Mouse (Mus musculus) liver, adult 2 months (tissue): ENCODE data around the gene Dgkd. TPM values are rescaled to one million over a fixed set of nuclear protein-coding genes. Genes with fewer than 3 reads are reported as not detected.

ENCODE experiments used
- DNase-seq: peaks from one replicate; pipeline ENCODE4 v3.0.0-alpha.2; 2011; ENCODE audit warnings: low read depth, low spot score; ENCODE audit errors: extremely low read depth
- H3K27ac ChIP-seq: fragments of 200-500 bp; replicated peaks from 2 replicates; pipeline ENCODE4 v1.5.1; 2012; ENCODE audit warnings: low read depth, mild to moderate bottlenecking, control low read depth, inconsistent platforms, low read length; ENCODE audit not compliant: insufficient read depth
- H3K27me3 ChIP-seq: fragments of 200-500 bp; 2 replicates; pipeline ENCODE4 v1.6.1; 2012; ENCODE audit warnings: mild to moderate bottlenecking, moderate library complexity, low read length, inconsistent platforms; ENCODE audit not compliant: control insufficient read depth, insufficient read depth
- H3K36me3 ChIP-seq: fragments of 200-500 bp; 2 replicates; pipeline ENCODE4 v1.6.1; 2012; ENCODE audit warnings: low read length, inconsistent platforms; ENCODE audit not compliant: control insufficient read depth, insufficient read depth
- H3K4me1 ChIP-seq: fragments of 200-500 bp; 2 replicates; pipeline ENCODE4 v1.6.1; 2011; ENCODE audit warnings: low read length; ENCODE audit not compliant: control insufficient read depth, insufficient read depth
- H3K4me3 ChIP-seq: fragments of 200-500 bp; 2 replicates; pipeline ENCODE4 v1.5.1; 2011; ENCODE audit warnings: low read depth, mild to moderate bottlenecking, control low read depth, low read length, moderate library complexity; ENCODE audit not compliant: insufficient read depth
- H3K79me2 ChIP-seq: fragments of 200-500 bp; 2 replicates; pipeline ENCODE4 v1.6.1; 2012; ENCODE audit warnings: inconsistent platforms, mild to moderate bottlenecking, low read length, moderate library complexity; ENCODE audit not compliant: control insufficient read depth, insufficient read depth
- H3K9ac ChIP-seq: fragments of 200-500 bp; 2 replicates; pipeline ENCODE4 v1.6.1; 2012; ENCODE audit warnings: low read depth, mild to moderate bottlenecking, control low read depth, inconsistent platforms, low read length
- CTCF ChIP-seq: fragments of 200-500 bp; IDR thresholded peaks from 2 replicates; pipeline ENCODE4 v1.5.1; 2011; ENCODE audit warnings: low read depth, low read length, control low read depth
- POLR2A ChIP-seq: fragments of 200-500 bp; IDR thresholded peaks from 2 replicates; pipeline ENCODE4 v1.6.1; 2011; ENCODE audit warnings: low read length, control low read depth; ENCODE audit not compliant: insufficient read depth; ENCODE audit errors: extremely low read depth
- WGBS: fragments of 180-500 bp; shearing (Covaris S2); methylation state at CpG from one replicate; pipeline ENCODE4 v1.1.7; 2018; 5-methylcytosine and 5-hydroxymethylcytosine counted together
- polyA plus RNA-seq: library from polyadenylated mRNA; depleted of rRNA; stranded (reverse); fragments of >200 nt; gene quantifications from 2 replicates; pipeline ENCODE4 v1.2.3, GENCODE M21; 2012
- total RNA-seq: library from RNA; depleted of rRNA; stranded (reverse); fragments of >200 nt; gene quantifications from 2 replicates; pipeline ENCODE4 v1.2.3, GENCODE M21; 2014

The Dgkd gene
- total and polyA plus RNA-seq, 2 experiments: 9.6 to 12.4 TPM

GRCm38 (mm10) chr1:87855522-87855921, 2.4 kb downstream of the Dgkd start:
- 88% methylated on average over 1 of the region's 1 CpGs for WGBS
- Histone ChIP-seq H3K9ac (no peak overlapping the region), H3K36me3 (no peaks in the 10 kb centered on the region), H3K27ac (no peak overlapping the region), H3K4me1 (peaks cover 20% of the 10 kb centered on the region), H3K4me3 (no peak overlapping the region), H3K79me2 (peaks cover 37% of the 10 kb centered on the region; the same call in 1 of the 2 replicates), H3K27me3 (no peaks in the 10 kb centered on the region)
- TF ChIP-seq CTCF: no peak
- TF ChIP-seq POLR2A: no peak
- DNase-seq: no peak

GRCm38 (mm10) chr1:87856823-87857222, 3.7 kb downstream of the Dgkd start:
- peak; percentile 37 for DNase-seq
- WGBS: 43% methylated on average over 3 of the region's 3 CpGs
- Histone ChIP-seq H3K27me3 (no peaks in the 10 kb centered on the region), H3K79me2 (peaks cover 45% of the 10 kb centered on the region), H3K36me3 (no peaks in the 10 kb centered on the region), H3K4me1 (peaks cover 20% of the 10 kb centered on the region), H3K4me3 (no peak overlapping the region), H3K27ac (no peak overlapping the region), H3K9ac (no peak overlapping the region)
- TF ChIP-seq POLR2A (no peak), CTCF (no peak)

GRCm38 (mm10) chr1:87858031-87858430, 4.9 kb downstream of the Dgkd start:
- WGBS: 83% methylated on average over 1 of the region's 1 CpGs
- no peak for DNase-seq
- Histone ChIP-seq H3K4me1 (peaks cover 16% of the 10 kb centered on the region), H3K36me3 (no peaks in the 10 kb centered on the region), H3K9ac (no peak overlapping the region), H3K27ac (no peak overlapping the region), H3K79me2 (peaks cover 55% of the 10 kb centered on the region), H3K4me3 (no peak overlapping the region), H3K27me3 (no peaks in the 10 kb centered on the region)
- TF ChIP-seq CTCF (no peak), POLR2A (no peak)

- Histone ChIP-seq H3K36me3 (no peaks in the 10 kb centered on the region), H3K79me2 (peaks cover 52% of the 10 kb centered on the region), H3K9ac (no peak overlapping the region), H3K27ac (no peak overlapping the region), H3K27me3 (no peaks in the 10 kb centered on the region), H3K4me1 (peaks cover 16% of the 10 kb centered on the region), H3K4me3 (no peak overlapping the region)
- no peak for TF ChIP-seq POLR2A
- TF ChIP-seq CTCF: no peak
- DNase-seq: peak; percentile 37
- WGBS: 25% methylated on average over 2 of the region's 2 CpGs
Measured at GRCm38 (mm10) chr1:87858529-87858928, 5.4 kb downstream of the Dgkd start.

- no peaks in the 10 kb centered on the region for H3K36me3 ChIP-seq
- WGBS: 81% methylated on average over 3 of the region's 3 CpGs
- no peak overlapping the region for H3K27ac ChIP-seq
- H3K79me2 ChIP-seq: peaks cover 41% of the 10 kb centered on the region
- H3K4me3 ChIP-seq: no peak overlapping the region
- H3K4me1 ChIP-seq: peaks cover 10% of the 10 kb centered on the region
- DNase-seq: no peak
- TF ChIP-seq CTCF: no peak
- no peak for TF ChIP-seq POLR2A
- no peak overlapping the region for H3K9ac ChIP-seq
- H3K27me3 ChIP-seq: no peaks in the 10 kb centered on the region
Measured at GRCm38 (mm10) chr1:87863602-87864001, 10.5 kb downstream of the Dgkd start.

- Histone ChIP-seq H3K79me2 (peaks cover 41% of the 10 kb centered on the region), H3K4me1 (peaks cover 3% of the 10 kb centered on the region; the same call in 1 of the 2 replicates), H3K9ac (no peak overlapping the region), H3K4me3 (no peak overlapping the region), H3K36me3 (no peaks in the 10 kb centered on the region), H3K27me3 (no peaks in the 10 kb centered on the region), H3K27ac (no peak overlapping the region)
- no peak for DNase-seq
- TF ChIP-seq POLR2A: no peak
- TF ChIP-seq CTCF: no peak
Measured at GRCm38 (mm10) chr1:87864889-87865288, 11.8 kb downstream of the Dgkd start.
